Mouse (Mus musculus) limb, embryonic 11.5 days (tissue): Measurements from ENCODE around the gene Rbm28. TPM values are rescaled to one million over a fixed set of nuclear protein-coding genes. Genes with fewer than 3 reads are reported as not detected.
"Not testable (repeated sequence)": the region's sequence is repeated elsewhere in the genome, so short reads cannot be mapped to it uniquely, and the experiment has no call there.

Source experiments
- ATAC-seq: fragments of 200-750 bp; cut with Nextera tagmentation; 2 replicates; pipeline ENCODE4 v1.8.0; 2017; ENCODE audit warnings: low read depth; ENCODE audit not compliant: insufficient number of reproducible peaks, low FRiP score, low TSS enrichment
- DNase-seq: peaks from one replicate; pipeline ENCODE4 v3.0.0-alpha.2; 2015; ENCODE audit warnings: low spot score
- H3K27ac ChIP-seq: fragments of 300-500 bp; sonication (generic); replicated peaks from 2 replicates; pipeline ENCODE4 v1.5.1; 2014; ENCODE audit warnings: low read depth, mild to moderate bottlenecking, low read length
- H3K27me3 ChIP-seq: fragments of 300-500 bp; sonication (generic); 2 replicates; pipeline ENCODE4 v1.6.1; 2014; ENCODE audit warnings: mild to moderate bottlenecking, low read length, mixed read lengths; ENCODE audit not compliant: control insufficient read depth, insufficient read depth
- H3K36me3 ChIP-seq: fragments of 300-500 bp; sonication (generic); 2 replicates; pipeline ENCODE4 v1.6.1; 2014; ENCODE audit warnings: mild to moderate bottlenecking, low read length, moderate library complexity, mixed read lengths; ENCODE audit not compliant: control insufficient read depth, insufficient read depth
- H3K4me1 ChIP-seq: fragments of 300-500 bp; sonication (generic); 2 replicates; pipeline ENCODE4 v1.6.1; 2014; ENCODE audit warnings: low read length, mixed read lengths; ENCODE audit not compliant: control insufficient read depth, insufficient read depth
- H3K4me2 ChIP-seq: fragments of 300-500 bp; sonication (generic); 2 replicates; pipeline ENCODE4 v1.6.1; 2014; ENCODE audit warnings: low read depth, mild to moderate bottlenecking, moderate library complexity; ENCODE audit not compliant: severe bottlenecking
- H3K4me3 ChIP-seq: fragments of 300-500 bp; sonication (generic); 2 replicates; pipeline ENCODE4 v1.5.1; 2014; ENCODE audit warnings: low read depth, low read length
- H3K9ac ChIP-seq: fragments of 300-500 bp; sonication (generic); 2 replicates; pipeline ENCODE4 v1.6.1; 2014; ENCODE audit warnings: mild to moderate bottlenecking, low read length
- H3K9me3 ChIP-seq: fragments of 300-500 bp; sonication (generic); 2 replicates; pipeline ENCODE4 v1.6.1; 2016; ENCODE audit warnings: low read length; ENCODE audit not compliant: control insufficient read depth
- whole genome bisulfite sequencing: fragments of 180-500 bp; shearing (Covaris S2); extraction: QIAGEN DNeasy Blood & Tissue Kit; methylation state at CpG from one replicate; pipeline ENCODE4 v1.1.7; 2014; 5-methylcytosine and 5-hydroxymethylcytosine counted together
- polyA plus RNA-seq: library from polyadenylated mRNA; unstranded; fragments of >200 nt; fragmentation: Nextera tagmentation; extraction: Ambion mirVana; gene quantifications from 2 replicates; pipeline ENCODE4 v1.2.1, GENCODE M21; 2014

Gene Rbm28
- polyA plus RNA-seq, 1 experiment from 2014 or later, result 70.3 TPM

DNA sequence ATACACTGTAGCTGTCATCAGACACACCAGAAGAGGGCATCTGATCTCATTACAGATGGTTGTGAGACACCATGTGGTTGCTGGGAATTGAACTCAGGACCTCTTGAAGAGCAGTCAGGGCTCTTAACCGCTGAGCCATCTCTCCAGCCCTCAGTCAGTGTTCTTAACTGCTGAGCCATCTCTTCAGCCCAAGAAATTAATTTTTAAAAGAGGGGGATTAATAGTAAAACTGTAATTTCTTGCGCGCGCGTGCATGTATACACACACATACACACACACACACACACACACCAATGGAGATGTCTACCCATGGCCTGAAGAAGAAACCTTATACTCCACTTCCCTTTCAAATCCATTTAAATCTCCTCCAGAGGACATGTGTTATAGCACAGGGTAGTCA, 3.5 kb downstream of the Rbm28 start:
- 94% methylated on average over 5 of the region's 5 CpGs for whole genome bisulfite sequencing
- H3K4me2 ChIP-seq, H3K9ac ChIP-seq, ATAC-seq, H3K27me3 ChIP-seq, H3K9me3 ChIP-seq, DNase-seq, H3K27ac ChIP-seq, H3K4me3 ChIP-seq, H3K4me1 ChIP-seq: not testable (repeated sequence)
- H3K36me3 ChIP-seq, result peaks cover 11% of the 10 kb centered on the region; the same call in 1 of the 2 replicates

DNA sequence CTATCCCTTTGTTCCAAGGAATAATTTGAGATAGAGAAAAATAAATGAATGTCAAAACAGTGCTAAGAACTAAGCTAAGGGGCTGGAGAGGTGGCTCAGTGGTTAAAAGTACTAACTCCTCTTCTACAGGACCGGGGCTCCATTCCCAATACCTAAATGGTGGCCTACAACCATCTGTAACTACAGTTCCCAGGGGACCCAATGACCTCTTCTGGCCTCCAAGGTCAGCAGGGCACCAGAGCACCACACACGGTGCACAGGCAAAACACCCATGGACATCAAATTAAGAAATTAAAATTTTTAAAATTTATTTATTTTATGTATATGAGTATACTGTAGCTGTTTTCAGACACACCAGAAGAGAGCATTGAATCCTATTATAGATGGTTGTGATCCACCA, 4.0 kb downstream of the Rbm28 start:
- DNase-seq (no peak), ATAC-seq (no peak)
- Histone ChIP-seq H3K4me2 (no peak overlapping the region), H3K9ac (no peak overlapping the region), H3K4me1 (0 out of 2 replicates have a peak, but pooled peaks cover 3% of the 10 kb centered on the region), H3K9me3 (no peaks in the 10 kb centered on the region), H3K4me3 (no peak overlapping the region), H3K27me3 (no peaks in the 10 kb centered on the region), H3K27ac (no peak overlapping the region), H3K36me3 (peaks cover 13% of the 10 kb centered on the region; the same call in 1 of the 2 replicates)
- 92% methylated on average over 2 of the region's 2 CpGs for WGBS

DNA sequence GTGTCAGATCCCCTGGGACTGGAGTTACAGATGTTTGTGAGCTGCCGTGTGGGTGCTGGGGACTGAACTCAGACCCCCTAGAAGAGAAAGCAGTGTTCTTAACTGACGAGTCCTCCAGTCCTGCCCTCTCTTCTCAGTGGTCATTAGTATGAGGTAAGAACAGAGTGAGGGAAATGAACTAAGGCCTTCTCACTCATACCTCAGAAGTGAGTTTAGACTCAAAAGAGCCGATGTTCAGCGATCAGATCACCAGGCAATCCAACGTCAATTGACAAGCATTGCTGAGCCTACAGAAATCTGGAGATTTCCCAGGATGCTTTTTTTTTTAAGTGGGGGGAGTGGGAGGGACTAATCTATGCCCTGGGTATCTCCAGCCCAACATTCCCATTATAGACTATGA, 8.5 kb downstream of the Rbm28 start:
- DNase-seq (no peak), ATAC-seq (no peak)
- Histone ChIP-seq H3K4me1 (no peaks in the 10 kb centered on the region), H3K4me2 (no peak overlapping the region), H3K9me3 (no peaks in the 10 kb centered on the region), H3K4me3 (no peak overlapping the region), H3K27me3 (no peaks in the 10 kb centered on the region), H3K27ac (no peak overlapping the region), H3K36me3 (peaks cover 23% of the 10 kb centered on the region; the same call in 1 of the 2 replicates), H3K9ac (no peak overlapping the region)
- 96% methylated on average over 5 of the region's 5 CpGs for WGBS

DNA sequence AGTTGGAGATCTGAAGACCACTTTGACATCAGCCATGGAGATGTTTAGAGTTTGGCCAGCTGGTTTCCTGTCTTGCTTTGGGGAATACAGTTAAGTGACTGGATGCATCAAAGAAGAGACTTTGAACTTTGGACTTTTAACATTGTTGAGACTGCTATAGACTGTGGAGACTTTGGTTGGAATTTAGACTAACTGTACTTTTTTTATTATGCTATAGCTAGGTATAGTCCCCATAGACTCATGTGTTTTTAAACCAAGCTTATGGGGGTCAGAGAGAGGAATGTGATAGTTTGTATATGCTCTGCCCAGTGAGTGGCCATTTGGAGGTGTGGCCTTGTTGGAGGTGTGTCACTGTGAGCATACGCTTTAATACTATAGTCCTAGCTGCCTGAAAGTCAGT, 14.8 kb downstream of the Rbm28 start:
- peaks cover 10% of the 10 kb centered on the region; the same call in 1 of the 2 replicates for H3K36me3 ChIP-seq
- DNase-seq, result no peak

DNA sequence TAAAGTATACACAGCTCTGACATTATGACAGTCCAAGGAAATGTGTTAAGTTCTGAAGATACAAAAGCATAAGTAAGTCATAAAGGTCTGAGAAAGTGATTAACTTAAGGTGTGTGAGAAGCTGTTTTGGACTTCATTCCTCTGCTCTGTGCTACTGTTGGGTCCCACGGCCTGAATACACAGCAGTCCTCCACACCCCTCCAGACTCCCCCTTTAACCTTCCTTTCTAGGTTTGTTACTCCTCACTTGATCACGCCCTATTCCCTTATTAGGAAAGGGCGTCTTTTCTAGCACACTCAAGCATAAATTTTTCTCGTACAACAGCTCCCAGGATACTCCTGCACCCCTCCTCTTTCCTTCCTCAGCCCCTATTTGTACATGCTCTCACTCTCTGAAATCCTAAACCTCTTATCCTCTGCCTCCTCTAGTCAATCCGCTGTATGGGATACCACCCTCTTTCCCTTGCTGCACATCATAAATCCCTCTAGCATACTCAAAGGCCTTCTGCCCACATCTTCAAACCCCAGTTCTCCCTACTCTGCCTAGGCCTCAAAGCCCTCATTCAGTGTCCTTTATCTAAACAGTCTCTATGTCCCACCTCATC, 17.3 kb downstream of the Rbm28 start:
- WGBS, result 82% methylated on average over 5 of the region's 5 CpGs
- Histone ChIP-seq H3K4me3 (no peak overlapping the region), H3K27ac (no peak overlapping the region), H3K27me3 (no peaks in the 10 kb centered on the region), H3K9ac (no peak overlapping the region), H3K4me2 (no peak overlapping the region), H3K9me3 (no peaks in the 10 kb centered on the region), H3K4me1 (no peaks in the 10 kb centered on the region), H3K36me3 (peaks cover 3% of the 10 kb centered on the region)
- DNase-seq, result no peak
- ATAC-seq, result no peak

More for the DNA sequence above, 14.8 kb downstream of the Rbm28 start:
- H3K27me3 ChIP-seq, result no peaks in the 10 kb centered on the region
- 90% methylated on average over 1 of the region's 1 CpGs for WGBS
- no peaks in the 10 kb centered on the region for H3K4me1 ChIP-seq
- no peak overlapping the region for H3K9ac ChIP-seq
- H3K9me3 ChIP-seq, result no peaks in the 10 kb centered on the region
- H3K4me2 ChIP-seq, result no peak overlapping the region
- no peak overlapping the region for H3K27ac ChIP-seq
- no peak overlapping the region for H3K4me3 ChIP-seq
- no peak for ATAC-seq

DNA sequence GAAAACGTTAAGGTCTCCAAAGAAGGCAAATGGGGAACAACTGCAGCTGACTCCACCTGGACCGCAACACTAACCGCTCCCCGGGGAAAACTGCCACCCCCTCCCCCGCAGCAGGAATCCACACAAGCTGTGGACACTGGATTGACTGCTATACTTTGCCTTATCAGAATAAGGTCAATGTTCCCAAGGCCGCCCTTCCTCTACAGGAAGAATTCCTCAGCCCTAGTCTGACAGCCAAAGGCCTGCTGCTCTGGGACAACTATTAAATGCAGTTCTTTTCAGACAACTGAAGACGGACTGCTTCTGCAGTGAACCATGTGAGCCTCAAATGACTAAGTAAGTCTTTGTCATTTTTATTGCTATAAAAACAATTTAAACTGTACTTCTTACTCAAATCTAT, 18.2 kb downstream of the Rbm28 start:
- H3K4me3 ChIP-seq, result no peak overlapping the region
- WGBS, result 72% methylated on average over 7 of the region's 7 CpGs
- DNase-seq (no peak), ATAC-seq (no peak)
- no peak overlapping the region for H3K4me2 ChIP-seq
- no peaks in the 10 kb centered on the region for H3K4me1 ChIP-seq
- no peak overlapping the region for H3K9ac ChIP-seq
- H3K27me3 ChIP-seq, result no peaks in the 10 kb centered on the region
- H3K9me3 ChIP-seq, result no peaks in the 10 kb centered on the region
- no peaks in the 10 kb centered on the region; the same call in none of the 2 replicates for H3K36me3 ChIP-seq
- no peak overlapping the region for H3K27ac ChIP-seq

DNA sequence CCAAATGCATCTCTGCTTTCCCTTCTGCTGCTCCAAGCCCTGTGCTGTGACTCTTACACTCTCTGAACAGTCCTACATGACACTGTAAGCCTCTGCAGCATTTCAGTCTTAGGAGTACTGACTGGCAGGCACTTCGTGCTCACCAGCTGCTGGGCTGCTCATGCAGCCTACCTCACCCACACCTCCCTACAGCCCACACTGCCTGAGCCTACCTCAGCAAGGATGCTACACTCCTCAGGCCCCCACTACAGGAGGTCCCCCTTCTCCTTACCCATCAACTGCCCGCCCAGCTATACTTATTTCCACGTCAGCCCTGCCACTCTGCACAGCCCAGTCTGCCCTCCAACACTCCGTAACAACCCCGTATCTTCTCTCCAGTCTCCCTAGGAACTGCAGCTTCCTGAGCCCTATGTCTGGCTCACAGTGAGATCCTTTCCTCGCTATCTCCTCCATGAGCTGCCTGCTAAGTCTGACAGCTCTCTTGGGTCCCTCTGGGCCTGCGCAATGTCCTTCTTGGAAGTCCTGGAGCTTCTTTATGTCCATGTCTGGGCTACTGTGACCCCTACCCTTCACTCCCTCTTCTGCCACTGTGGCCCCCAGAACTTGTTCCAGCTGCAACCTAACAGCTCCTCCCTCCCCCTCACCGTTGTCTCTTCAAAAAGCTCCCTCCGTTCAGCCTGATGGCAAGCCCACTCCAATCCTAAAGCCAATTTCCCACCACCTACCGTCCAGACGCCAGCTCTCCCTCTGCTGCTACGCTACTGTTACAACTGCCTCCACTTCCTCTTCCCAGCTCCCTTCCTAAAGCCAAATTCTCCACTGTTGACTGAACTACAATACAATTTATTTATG, 19.1 kb downstream of the Rbm28 start:
- Histone ChIP-seq H3K36me3 (no peaks in the 10 kb centered on the region; the same call in none of the 2 replicates), H3K4me3 (no peak overlapping the region), H3K9me3 (no peaks in the 10 kb centered on the region), H3K4me1 (no peaks in the 10 kb centered on the region), H3K27me3 (no peaks in the 10 kb centered on the region), H3K27ac (no peak overlapping the region), H3K4me2 (no peak overlapping the region), H3K9ac (no peak overlapping the region)
- ATAC-seq, result no peak
- WGBS, result 70% methylated on average over 12 of the region's 12 CpGs
- no peak for DNase-seq

DNA sequence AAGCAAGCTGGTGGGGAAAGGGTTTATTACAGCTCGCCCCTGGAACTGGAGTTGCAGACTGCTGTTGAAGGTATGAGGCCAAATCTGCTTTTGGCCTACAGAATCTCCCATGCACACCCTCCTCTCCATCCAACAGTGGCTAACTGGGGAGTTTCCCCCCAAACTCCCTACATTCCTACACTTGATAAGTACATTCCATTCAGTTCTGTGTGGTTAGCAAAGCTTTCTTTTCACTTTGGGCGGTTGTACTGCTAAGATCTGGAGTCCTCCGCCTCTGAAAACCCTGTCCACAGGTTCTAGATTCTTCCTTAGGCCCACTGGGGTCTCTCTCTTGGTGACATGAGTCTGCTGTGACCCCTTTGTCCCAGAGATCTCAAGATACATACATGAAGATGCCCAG, 19.8 kb downstream of the Rbm28 start:
- WGBS, result 71% methylated on average over 3 of the region's 3 CpGs
- Histone ChIP-seq H3K36me3 (no peaks in the 10 kb centered on the region; the same call in none of the 2 replicates), H3K4me3 (no peak overlapping the region), H3K9ac (no peak overlapping the region), H3K4me2 (no peak overlapping the region), H3K9me3 (no peaks in the 10 kb centered on the region), H3K27ac (no peak overlapping the region), H3K4me1 (no peaks in the 10 kb centered on the region), H3K27me3 (no peaks in the 10 kb centered on the region)
- DNase-seq (no peak), ATAC-seq (no peak)
